In genomic region chr14:6161085-6161484, GRCm38 (mm10) we compare ENCODE assay signal across 12 mouse cellular contexts. TPM values are rescaled to one million over a fixed set of nuclear protein-coding genes. Genes with fewer than 3 reads are reported as not detected.
DNase-seq lines count a peak whose midpoint lies in the region.
"Had no signal": no experiment of that assay in that cellular context is flagged by ENCODE, and none has a peak within 500 bp of the region (broad histone marks: within the 10 kb centered on the region; RNA-seq: fewer than 3 reads in every experiment).

No protein-coding gene starts in this region.

- DNase-seq in NIH3T3 (ENCODE audit: low read depth), result peak; percentile 1
- DNase-seq in adrenal gland, postnatal 10 days, result peak; percentile 0
- peak; percentile 4 for DNase-seq in kidney, postnatal 10 days
- peak; percentile 0 for DNase-seq in lung, postnatal 14 days
- DNase-seq in retina, embryonic 14.5 days (ENCODE audit: low spot score), result peak; percentile 1

RNA-seq across cellular contexts. Expression of gene Gm3476, which starts 35.5 kb away (rescaled TPM):
- not detected for total RNA-seq in adrenal gland, postnatal 10 days (2021)
- total RNA-seq: adrenal gland, adult 18-20 months; adrenal gland, adult 8-10 months; adrenal gland, postnatal 25 days; adrenal gland, postnatal 4 days; CH12.LX; common myeloid progenitor, adult 5-6 weeks; G1E had no signal

RNA-seq across cellular contexts. Expression of gene Gm3468, which starts 52.6 kb away (rescaled TPM):
- total RNA-seq in adrenal gland, postnatal 10 days (2021), result under 1 TPM in 1 of 2 experiments, not detected in 1; 0.36 TPM
- total RNA-seq: CH12.LX, G1E had no signal

RNA-seq across cellular contexts. Expression of gene Gm21560, which starts 58.0 kb away (rescaled TPM):
- total RNA-seq in adrenal gland, postnatal 10 days (2021), result under 1 TPM; 0.30 to 0.70 TPM
- total RNA-seq: adrenal gland, adult 18-20 months; adrenal gland, adult 8-10 months; CH12.LX; common myeloid progenitor, adult 5-6 weeks; G1E had no signal

Comparison
In these comparisons a context has a peak if more than half of its experiments do, and no peak if none do; other contexts are left out.
1. Peak in every context shown above with its lines: DNase-seq.